Mouse (Mus musculus): Measurements from ENCODE around the gene Tex264.
"Not testable (repeated sequence)": the region's sequence is repeated elsewhere in the genome, so short reads cannot be mapped to it uniquely, and the experiment has no call there.

Tex264 gene

GRCm38 (mm10) chr9:106664433-106664832 lies 21.3 kb downstream of the Tex264 start:
- DNase-seq (ENCODE audit: low read depth, low spot score), result peak; percentile 74

GRCm38 (mm10) chr9:106663200-106663599 lies 22.5 kb downstream of the Tex264 start:
- DNase-seq (ENCODE audit: low read depth, low spot score), result no peak

DNA sequence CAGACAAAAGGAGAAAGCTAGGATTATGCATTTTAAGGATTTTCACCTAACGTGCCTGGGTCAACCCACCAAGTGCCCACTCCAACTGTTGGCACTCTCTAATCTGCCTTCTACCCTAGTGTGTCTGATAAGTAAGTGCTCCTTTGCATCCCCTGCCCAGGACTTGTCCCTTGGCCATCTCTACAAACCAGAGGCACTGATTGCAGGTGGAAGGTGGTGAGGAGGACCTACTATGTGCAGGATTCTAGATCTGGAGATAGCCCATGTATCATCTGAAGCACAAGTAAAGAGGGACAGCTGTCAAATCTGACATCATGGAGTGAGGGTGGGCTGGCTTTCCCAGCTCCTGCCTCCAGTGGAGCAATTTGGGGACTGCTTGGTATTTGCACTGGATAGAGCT lies 25.8 kb downstream of the Tex264 start:
- DNase-seq (ENCODE audit: low read depth, low spot score), result no peak

DNA sequence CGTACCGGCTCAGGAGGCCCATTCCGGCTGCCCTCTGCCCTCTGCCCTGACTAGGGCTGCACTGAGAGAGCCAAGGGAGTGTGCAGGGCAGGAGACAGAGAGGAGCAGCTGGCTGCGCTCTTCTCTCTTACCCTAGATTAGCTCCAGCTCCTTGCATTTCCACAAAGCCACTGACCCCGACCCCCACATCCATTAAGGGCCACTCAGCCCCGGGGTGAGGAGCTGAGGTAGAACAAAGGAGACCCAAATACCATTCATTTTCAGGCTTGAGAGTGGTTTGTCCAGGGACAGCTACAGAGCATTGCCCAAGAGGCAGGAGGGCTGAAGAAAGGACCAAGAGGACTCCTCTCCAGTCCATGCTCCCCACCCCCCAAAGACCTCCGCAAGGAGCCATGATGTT lies 26.3 kb downstream of the Tex264 start:
- DNase-seq (ENCODE audit: low read depth, low spot score), result no peak

DNA sequence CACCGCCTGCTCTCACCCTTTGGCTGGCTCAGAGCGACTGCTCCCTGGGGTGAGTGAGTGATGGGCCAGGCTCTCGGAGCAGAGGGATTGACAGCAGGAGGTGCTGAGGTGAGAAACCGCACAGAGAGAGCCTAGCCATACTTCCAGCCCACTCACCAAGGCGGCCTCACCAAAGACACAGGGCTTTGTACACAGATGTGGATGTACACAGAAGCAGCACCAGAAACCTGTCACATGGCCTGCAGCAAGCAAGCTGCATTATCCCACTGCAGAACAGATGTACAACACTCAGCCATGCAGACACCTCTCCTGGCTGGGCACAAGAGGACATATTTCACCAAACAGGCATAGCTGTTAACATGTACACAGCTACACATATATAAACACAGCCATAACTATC lies 28.1 kb downstream of the Tex264 start:
- no peak for DNase-seq (ENCODE audit: low read depth, low spot score)

DNA sequence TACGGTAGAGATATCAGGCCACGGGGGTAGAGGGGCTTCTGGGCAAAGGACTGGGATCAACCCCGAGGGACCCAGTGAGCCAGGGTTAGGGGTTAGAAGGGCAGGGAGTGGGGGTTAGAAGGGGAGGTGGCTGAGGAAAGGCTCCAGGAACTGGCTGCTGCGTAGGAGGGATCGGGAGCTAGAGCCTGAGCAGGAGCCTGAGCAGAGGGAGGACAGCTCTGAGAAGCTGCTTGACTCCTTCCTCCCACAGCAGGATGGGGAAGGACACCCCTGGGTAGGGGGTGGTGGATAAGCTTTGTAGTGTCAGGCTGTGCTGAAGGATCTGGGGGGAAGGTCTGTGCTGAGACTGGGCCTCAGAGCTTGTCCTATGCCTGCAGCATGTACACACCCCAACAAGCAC lies 28.9 kb downstream of the Tex264 start:
- DNase-seq (ENCODE audit: low read depth, low spot score), result no peak

DNA sequence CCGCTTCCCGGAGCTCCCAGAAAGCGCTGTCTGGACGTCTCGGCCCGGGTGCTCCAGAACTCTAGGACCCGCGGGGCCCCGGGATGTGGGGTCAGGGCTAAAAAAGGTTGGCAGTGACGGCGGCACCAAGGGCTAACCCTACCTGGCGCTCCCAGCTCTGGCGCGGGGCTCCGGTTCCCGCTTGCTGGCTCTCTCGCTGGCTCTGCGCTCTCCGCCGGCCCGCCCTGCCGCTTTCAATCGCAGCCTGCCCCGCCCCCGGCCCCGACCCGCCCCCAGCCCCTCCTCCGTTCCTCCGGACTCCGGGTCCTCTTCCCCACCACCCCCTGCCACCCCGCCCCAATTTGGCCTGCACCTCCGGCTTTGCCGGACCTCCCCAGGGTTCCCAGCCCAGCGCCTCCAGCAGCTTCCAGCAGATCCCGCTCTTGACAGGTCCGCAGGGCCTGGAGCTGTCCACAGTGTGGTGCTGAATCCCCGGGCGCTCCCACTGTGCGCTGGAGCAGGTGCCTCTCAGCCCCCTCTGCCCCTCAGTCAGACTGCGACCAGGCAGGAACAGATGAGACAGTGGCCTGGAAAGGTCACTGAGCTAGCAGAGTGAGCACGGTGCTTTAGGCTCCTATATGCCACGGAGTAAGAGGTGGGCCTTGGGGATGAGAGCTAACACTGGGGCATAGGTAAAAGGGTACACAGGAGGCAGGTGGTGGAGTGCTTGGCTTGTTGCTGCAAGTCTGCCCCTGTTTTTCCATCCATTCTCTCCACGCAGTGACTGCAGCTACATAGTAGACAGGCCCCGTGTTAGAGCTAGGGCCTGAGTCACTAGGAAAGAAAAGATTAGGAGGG lies 29.6 kb downstream of the Tex264 start, which contains the start of gene Grm2:
Gene Grm2 (minus strand): TSS at position 199 of the 837 bp plus-strand sequence.
- DNase-seq (ENCODE audit: low read depth, low spot score), result no peak

DNA sequence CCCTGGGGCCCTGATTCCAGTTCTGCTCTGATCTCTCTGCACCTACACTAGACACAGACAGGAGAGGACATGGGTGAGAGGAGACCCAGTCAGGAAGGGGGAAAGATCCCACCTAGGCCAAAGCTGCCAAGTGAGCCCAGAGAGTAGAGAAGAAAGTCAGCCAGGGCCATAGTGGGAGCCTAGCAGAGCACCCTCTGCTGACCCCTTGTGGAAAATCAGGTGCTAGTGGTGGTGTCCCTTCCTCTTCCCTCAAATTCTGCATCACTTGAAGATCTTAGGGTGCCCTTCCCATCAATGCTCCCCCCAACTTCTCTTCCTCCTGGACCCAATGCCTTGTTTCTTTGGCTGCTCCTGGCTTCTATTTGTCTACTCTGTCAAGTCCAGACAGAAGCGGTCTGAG lies 33.0 kb downstream of the Tex264 start:
- DNase-seq (ENCODE audit: low read depth, low spot score), result no peak

DNA sequence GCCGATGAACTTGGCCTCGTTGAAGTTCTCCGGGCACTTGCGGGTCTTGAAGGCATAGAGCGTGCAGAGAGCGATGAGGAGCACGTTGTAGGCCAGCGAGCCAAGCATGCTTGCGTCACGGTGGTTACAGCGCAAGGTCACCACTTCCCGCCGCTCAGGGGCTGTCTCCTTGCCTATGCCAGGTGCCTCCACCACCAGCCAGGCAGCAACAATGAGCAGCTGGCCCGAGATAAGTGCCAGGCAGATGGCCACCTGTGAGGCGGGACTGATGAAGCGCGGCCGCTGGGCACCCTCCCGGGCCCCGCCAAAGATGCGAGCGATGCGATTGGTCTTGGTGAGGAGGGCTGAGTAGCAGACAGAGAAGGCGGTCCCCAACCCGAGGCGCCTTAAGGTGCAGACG lies 38.5 kb downstream of the Tex264 start:
- no peak for DNase-seq (ENCODE audit: low read depth, low spot score)

DNA sequence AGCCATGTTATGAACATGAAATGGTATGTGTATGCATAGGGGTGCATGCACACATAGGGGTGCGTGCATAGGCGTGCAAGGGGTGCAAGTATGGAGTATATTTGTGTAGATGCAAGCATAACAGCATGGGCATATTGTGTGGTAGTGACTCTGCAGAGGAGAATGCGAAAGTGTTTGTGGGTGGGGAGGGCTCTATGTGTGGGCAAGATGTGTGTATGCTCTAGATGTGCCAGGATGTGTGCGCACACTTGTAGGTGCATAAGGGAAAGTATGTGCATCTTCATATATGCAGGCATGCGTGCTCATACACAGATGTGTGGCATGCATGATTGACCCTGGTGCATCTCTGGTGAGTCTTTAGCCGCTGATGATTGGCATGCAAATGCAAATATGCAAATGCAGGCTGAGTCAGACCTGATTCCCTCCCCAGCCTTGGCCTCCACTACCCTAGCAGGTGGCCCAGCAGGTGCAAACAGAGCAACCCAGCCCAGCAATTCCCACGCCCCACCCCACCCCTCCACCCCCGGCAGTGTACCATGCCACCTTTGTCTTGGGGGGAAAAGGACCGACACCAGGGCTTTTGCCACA lies 39.9 kb downstream of the Tex264 start:
- no peak for DNase-seq (ENCODE audit: low read depth, low spot score)

DNA sequence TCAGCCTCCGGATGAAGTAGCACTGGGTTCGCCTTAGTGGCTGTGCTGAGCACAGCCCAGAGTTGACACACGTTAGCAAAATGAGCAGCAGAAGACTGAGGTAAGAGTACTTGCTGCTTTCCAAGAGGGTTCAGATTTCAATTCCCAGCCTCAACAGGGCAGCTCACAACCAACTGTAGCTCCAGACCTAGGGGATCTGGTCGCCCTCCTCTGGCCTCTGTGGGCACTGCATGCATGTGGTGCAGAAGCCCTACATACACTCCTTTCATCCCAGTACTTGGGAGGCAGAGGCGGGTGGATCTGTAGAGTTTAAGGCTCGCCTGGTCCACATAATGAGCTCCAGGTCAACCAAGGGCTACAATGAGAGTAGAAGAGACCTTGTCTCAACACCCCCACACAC lies 41.9 kb downstream of the Tex264 start:
- DNase-seq (ENCODE audit: low read depth, low spot score), result no peak

- DNase-seq (ENCODE audit: low read depth, low spot score), result no peak
Observed at GRCm38 (mm10) chr9:106643128-106643527, 42.6 kb downstream of the Tex264 start.

DNA sequence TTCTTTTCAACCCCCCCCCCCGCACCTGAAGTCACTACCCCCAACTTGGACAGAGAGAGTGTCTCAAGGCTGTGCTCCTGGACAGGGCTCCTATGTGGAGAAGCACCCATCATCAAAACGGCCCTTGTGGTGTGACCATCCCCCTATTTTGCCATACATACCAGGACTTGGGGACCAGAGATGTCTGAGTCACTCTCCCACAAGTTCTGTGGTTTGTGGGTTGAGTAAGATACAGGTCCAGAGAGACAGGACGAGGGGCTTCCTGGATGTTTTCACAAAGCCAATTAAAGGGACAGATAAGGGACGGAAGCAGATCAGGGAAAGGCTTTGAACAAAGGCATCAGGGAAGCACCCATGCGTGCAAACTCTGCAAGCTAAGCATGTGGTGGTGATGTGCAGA lies 44.4 kb downstream of the Tex264 start:
- DNase-seq (ENCODE audit: low read depth, low spot score), result no peak

DNA sequence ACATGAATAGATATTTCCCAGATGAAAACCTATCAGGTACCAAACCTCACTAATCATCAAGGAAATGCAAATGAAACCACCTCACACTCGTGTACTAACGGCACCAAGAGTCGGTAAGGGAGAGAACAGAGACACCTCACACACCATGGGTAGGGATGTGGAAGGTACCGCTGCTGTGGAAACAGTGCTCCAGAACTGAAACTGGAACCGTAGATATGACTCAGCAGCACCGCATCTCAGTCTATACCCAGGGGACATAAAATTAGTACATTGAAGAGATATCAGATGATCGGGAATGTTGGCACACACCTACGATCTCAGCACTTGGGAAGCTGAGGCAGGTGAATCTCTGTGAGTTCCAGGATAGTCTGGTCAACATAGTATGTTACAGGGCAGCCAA lies 47.6 kb downstream of the Tex264 start:
- no peak for DNase-seq (ENCODE audit: low read depth, low spot score)

GRCm38 (mm10) chr9:106632185-106632584 lies 53.5 kb downstream of the Tex264 start:
- no peak for DNase-seq (ENCODE audit: low read depth, low spot score)

GRCm38 (mm10) chr9:106627796-106628195 lies 57.9 kb downstream of the Tex264 start:
- DNase-seq (ENCODE audit: low read depth, low spot score), result not testable (repeated sequence)

DNA sequence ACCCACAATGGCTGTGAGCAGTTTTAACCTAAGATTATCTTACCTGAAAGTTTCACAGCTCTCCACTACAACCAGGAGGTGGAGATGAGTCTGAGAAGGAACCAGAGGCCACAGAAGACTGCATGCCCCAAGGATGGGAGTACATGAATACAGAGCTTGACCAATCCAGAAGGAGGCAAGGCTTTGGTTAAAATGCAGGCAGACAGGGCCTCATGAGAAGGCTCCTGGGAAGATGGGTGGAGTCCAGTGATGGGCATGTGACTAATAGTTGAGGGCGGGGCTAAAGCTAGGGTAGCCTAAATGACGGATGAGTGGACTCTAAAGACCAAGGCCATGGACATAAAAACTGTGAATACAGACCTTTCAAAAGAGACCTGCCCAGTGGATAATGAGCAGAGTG lies 59.4 kb downstream of the Tex264 start, which contains the start of gene Iqcf6:
Gene Iqcf6 (plus strand): TSS at position 301 of the 400 bp plus-strand sequence.
- no peak for DNase-seq (ENCODE audit: low read depth, low spot score)

GRCm38 (mm10) chr9:106617496-106617895 lies 68.2 kb downstream of the Tex264 start:
- no peak for DNase-seq (ENCODE audit: low read depth, low spot score)

DNA sequence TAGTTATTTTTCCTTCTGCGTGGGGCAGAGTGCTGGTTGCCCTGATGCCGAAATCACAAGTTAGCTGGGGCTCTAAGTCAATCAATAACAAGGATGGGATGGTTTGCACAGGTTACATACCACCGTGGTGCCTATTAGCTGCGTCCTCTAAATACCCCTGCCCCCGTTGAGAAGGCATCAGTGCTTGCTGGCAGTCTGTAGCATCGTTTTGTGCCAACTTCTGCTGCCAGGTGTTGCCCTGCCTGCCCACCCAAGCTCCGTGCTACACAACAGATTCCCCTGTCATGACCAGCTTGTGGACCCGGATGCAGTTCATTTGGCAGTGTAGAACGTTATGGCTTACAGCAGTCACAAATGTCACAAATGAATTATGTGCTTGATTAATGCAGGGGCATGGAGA lies 69.4 kb downstream of the Tex264 start:
- no peak for DNase-seq (ENCODE audit: low read depth, low spot score)

DNA sequence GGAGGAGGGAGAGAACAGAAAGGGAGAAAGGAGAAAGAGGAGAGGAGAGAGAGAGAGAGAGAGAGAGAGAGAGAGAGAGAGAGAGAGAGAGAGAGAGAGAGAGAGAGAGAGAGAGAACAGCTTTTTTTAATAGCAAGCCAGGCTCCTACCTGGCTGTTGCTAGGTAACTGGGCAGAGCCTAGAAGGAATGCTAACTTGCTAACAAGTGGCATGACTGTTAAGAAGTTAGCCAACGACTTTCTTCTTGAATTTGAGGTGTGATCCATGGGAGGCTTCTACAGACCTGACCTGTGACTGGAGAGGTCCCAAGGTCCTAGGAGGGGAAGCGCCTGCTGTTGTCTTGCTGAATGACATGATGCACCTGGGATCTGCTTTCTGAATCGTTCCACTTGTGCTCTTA lies 71.1 kb downstream of the Tex264 start:
- DNase-seq (ENCODE audit: low read depth, low spot score), result no peak

- no peak for DNase-seq (ENCODE audit: low read depth, low spot score)
Observed at GRCm38 (mm10) chr9:106613951-106614350, 71.8 kb downstream of the Tex264 start.

- DNase-seq (ENCODE audit: low read depth, low spot score), result no peak
Observed at GRCm38 (mm10) chr9:106610727-106611126, 75.0 kb downstream of the Tex264 start.

Data from brain, embryonic 18.5 days (tissue).